Mouse (Mus musculus): ENCODE measurements around the gene Fyb.

DNA sequence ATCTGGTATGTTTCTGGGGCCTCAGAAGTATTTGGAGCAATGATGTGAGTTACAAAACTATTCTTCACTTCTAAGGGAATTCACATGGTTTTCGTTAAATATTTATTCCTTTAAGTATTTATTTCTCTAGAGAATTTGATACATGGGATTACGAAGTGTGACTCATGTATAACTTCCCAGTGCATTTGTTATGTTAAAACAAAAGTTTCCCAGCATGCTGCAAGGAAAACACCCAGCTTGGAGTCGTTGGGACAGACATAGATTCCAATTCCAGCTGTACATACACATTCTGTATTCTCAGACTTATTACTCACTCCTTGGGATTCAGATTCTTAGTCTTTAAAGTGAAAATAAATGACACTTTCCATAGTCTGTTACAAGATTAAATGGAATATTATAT, 112.8 kb downstream of the Fyb start:
- TF ChIP-seq CTCF (IDR thresholded peaks at IDR 0.05; ENCODE audit: control insufficient read depth, insufficient read depth, insufficient read length) (no peak), MYOD1 (IDR thresholded peaks at IDR 0.05; ENCODE audit: control insufficient read depth, insufficient read length, low read depth) (peak; percentile 9)
